Mouse (Mus musculus) hindbrain, postnatal 0 days (tissue): Measurements from ENCODE around the gene Olfr541. TPM values are rescaled to one million over a fixed set of nuclear protein-coding genes. Genes with fewer than 3 reads are reported as not detected.

Experiments used
- ATAC-seq: fragments of 200-750 bp; cut with Nextera tagmentation; 2 replicates; pipeline ENCODE4 v1.8.0; 2017; ENCODE audit warnings: mild to moderate bottlenecking, moderate TSS enrichment, moderate library complexity
- DNase-seq: peaks from one replicate; pipeline ENCODE4 v3.0.0-alpha.2; 2015; ENCODE audit warnings: low spot score
- H3K27ac ChIP-seq: fragments of 300-500 bp; sonication (generic); 2 replicates; pipeline ENCODE4 v1.5.1; 2014; ENCODE audit warnings: mild to moderate bottlenecking
- H3K27me3 ChIP-seq: fragments of 300-500 bp; sonication (generic); 2 replicates; pipeline ENCODE4 v1.6.1; 2014; ENCODE audit warnings: low read length, mixed read lengths; ENCODE audit not compliant: insufficient read depth
- H3K36me3 ChIP-seq: fragments of 300-500 bp; sonication (generic); 2 replicates; pipeline ENCODE4 v1.6.1; 2014; ENCODE audit warnings: low read length, mixed read lengths; ENCODE audit not compliant: insufficient read depth
- H3K4me1 ChIP-seq: fragments of 300-500 bp; sonication (generic); 2 replicates; pipeline ENCODE4 v1.6.1; 2014; ENCODE audit warnings: antibody characterized with exemption, low read length, mixed read lengths; ENCODE audit not compliant: insufficient read depth
- H3K4me2 ChIP-seq: fragments of 300-500 bp; sonication (generic); 2 replicates; pipeline ENCODE4 v1.6.1; 2014; ENCODE audit warnings: low read depth, mild to moderate bottlenecking, low read length, moderate library complexity, mixed read lengths
- H3K4me3 ChIP-seq: fragments of 300-500 bp; sonication (generic); 2 replicates; pipeline ENCODE4 v1.5.1; 2014; ENCODE audit warnings: low read length
- H3K9ac ChIP-seq: fragments of 300-500 bp; sonication (generic); replicated peaks from 2 replicates; pipeline ENCODE4 v1.6.1; 2014; ENCODE audit warnings: mild to moderate bottlenecking, low read length, moderate library complexity, mixed read lengths
- H3K9me3 ChIP-seq: fragments of 300-500 bp; sonication (generic); 2 replicates; pipeline ENCODE4 v1.6.1; 2016; ENCODE audit warnings: low read length, mixed read lengths
- CTCF ChIP-seq: IDR thresholded peaks from 2 replicates; pipeline ENCODE4 v1.5.1; 2016; ENCODE audit warnings: antibody characterized with exemption, control low read depth, low read depth
- WGBS: fragments of 180-500 bp; shearing (Covaris S2); extraction: QIAGEN DNeasy Blood & Tissue Kit; methylation state at CpG from one replicate; pipeline ENCODE4 v1.1.7; 2014; 5-methylcytosine and 5-hydroxymethylcytosine counted together
- polyA plus RNA-seq: library from polyadenylated mRNA; unstranded; fragments of >200 nt; fragmentation: Nextera tagmentation; extraction: Ambion mirVana; gene quantifications from 2 replicates; pipeline ENCODE4 v1.2.1, GENCODE M21; 2015
- total RNA-seq: library from RNA; depleted of rRNA; stranded (reverse); fragments of >200 nt; gene quantifications from 2 replicates; pipeline ENCODE4 v1.2.3, GENCODE M21; 2014

Olfr541 gene
- total and polyA plus RNA-seq, 2 experiments from 2014 or later, result not detected

DNA sequence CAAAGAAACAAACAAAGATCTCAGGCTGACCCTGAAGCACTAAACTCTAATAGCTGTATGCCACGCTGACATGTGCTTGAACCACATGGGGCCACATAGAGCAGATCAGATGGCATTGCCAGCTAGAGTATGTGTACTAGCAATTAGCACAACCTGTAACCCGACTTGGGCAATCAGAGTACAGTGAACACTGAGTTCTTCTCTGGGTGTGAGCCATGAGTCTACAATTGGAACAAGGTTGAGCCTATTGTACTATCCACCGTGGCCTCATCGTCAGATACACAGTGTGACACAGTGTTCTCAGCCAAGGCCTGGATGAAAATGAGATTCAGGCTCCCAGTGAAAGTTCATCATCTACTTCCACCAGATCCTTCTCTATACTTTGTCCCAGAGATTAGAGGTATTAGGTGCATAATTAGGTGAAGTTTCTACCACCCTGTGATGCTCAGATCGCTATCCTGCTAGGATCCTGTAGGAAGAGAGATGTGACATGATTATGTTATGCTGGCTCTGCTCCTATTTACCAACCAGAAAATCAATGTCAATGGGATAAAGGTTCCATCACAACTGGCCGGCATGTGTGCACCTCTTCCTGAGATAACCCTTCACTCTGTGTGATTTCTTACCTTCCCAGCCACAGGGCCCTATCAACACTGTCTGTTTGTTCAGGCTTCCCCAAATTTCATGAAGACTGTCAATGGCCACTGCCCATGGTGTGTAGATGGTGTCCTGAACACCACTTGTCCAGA is 10.6 kb downstream of the Olfr541 start:
- DNase-seq (no peak), ATAC-seq (no peak)
- TF ChIP-seq CTCF, result no peak
- H3K9me3 ChIP-seq, result no peaks in the 10 kb centered on the region
- H3K4me2 ChIP-seq, result no peak overlapping the region
- H3K9ac ChIP-seq, result no peak overlapping the region
- no peaks in the 10 kb centered on the region for H3K36me3 ChIP-seq
- H3K27me3 ChIP-seq, result no peaks in the 10 kb centered on the region
- whole genome bisulfite sequencing, result 75% methylated on average over 6 of the region's 6 CpGs
- H3K4me3 ChIP-seq, result no peak overlapping the region
- H3K4me1 ChIP-seq, result no peaks in the 10 kb centered on the region
- H3K27ac ChIP-seq, result no peak overlapping the region

GRCm38 (mm10) chr7:140717155-140718055 is 20.3 kb downstream of the Olfr541 start:
- ATAC-seq (no peak), DNase-seq (no peak)
- Histone ChIP-seq H3K4me1 (no peaks in the 10 kb centered on the region), H3K9me3 (no peaks in the 10 kb centered on the region), H3K4me2 (no peak overlapping the region), H3K9ac (no peak overlapping the region), H3K27ac (no peak overlapping the region), H3K27me3 (no peaks in the 10 kb centered on the region), H3K36me3 (no peaks in the 10 kb centered on the region), H3K4me3 (no peak overlapping the region)
- WGBS, result 83% methylated on average over 7 of the region's 7 CpGs
- no peak for TF ChIP-seq CTCF

- H3K4me1 ChIP-seq, result no peaks in the 10 kb centered on the region
- TF ChIP-seq CTCF, result no peak
- ATAC-seq, result no peak
- H3K27ac ChIP-seq, result no peak overlapping the region
- H3K9ac ChIP-seq, result no peak overlapping the region
- H3K4me3 ChIP-seq, result no peak overlapping the region
- no peak for DNase-seq
- H3K9me3 ChIP-seq, result no peaks in the 10 kb centered on the region
- no peaks in the 10 kb centered on the region for H3K36me3 ChIP-seq
- 83% methylated on average over 6 of the region's 6 CpGs for WGBS
- H3K27me3 ChIP-seq, result no peaks in the 10 kb centered on the region
- no peak overlapping the region for H3K4me2 ChIP-seq
Observed at GRCm38 (mm10) chr7:140721095-140721494, 24.0 kb downstream of the Olfr541 start.

DNA sequence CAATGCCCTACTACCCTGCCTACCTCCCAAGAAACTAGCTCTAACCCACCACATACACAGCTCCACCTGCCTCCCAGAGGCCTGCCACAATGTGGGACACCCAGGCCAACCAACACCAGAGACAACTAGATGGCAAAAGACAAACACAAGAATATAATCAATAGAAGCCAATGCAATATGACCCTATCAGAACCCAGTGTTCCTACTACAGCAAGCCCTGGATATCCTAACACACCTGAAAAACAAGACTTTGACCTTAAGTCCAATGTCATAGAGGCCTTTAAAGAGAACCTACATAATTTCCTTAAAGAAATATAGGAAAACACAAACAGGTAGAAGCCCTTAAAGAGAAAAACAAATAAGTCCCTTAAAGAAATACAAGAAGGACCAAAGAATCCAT is 28.5 kb downstream of the Olfr541 start:
- no peak overlapping the region for H3K4me2 ChIP-seq
- no peak overlapping the region for H3K9ac ChIP-seq
- H3K9me3 ChIP-seq, result no peaks in the 10 kb centered on the region
- H3K4me3 ChIP-seq, result no peak overlapping the region
- DNase-seq (no peak), ATAC-seq (no peak)
- no peaks in the 10 kb centered on the region for H3K4me1 ChIP-seq
- no peak for TF ChIP-seq CTCF
- no peaks in the 10 kb centered on the region for H3K27me3 ChIP-seq
- H3K36me3 ChIP-seq, result no peaks in the 10 kb centered on the region
- H3K27ac ChIP-seq, result no peak overlapping the region

GRCm38 (mm10) chr7:140733162-140733561 is 36.1 kb downstream of the Olfr541 start:
- Histone ChIP-seq H3K4me2 (no peak overlapping the region), H3K27me3 (no peaks in the 10 kb centered on the region), H3K36me3 (no peaks in the 10 kb centered on the region), H3K4me1 (no peaks in the 10 kb centered on the region), H3K27ac (no peak overlapping the region), H3K9ac (no peak overlapping the region), H3K9me3 (no peaks in the 10 kb centered on the region), H3K4me3 (no peak overlapping the region)
- WGBS, result 73% methylated on average over 2 of the region's 2 CpGs
- ATAC-seq, result no peak
- TF ChIP-seq CTCF, result no peak
- no peak for DNase-seq

DNA sequence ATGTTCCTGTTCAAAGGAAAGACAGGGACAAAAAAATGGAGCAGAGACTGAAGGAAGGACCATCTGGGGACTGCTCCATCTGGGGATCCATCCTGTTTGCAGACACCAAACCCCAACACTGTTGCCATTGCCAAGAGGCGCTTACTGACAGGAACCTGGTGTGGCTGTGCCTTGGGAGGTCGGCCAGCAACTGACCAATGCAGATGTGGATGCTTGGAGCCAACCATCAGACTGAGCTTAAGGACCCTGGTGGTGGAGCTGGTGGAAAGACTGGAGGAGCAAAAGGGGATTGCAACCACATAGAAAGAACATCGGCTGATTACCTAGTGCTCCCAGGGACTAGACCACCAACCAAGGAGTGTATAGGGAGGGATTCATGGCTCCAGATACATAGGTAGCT is 50.3 kb downstream of the Olfr541 start:
- DNase-seq (no peak), ATAC-seq (no peak)
- 92% methylated on average over 3 of the region's 3 CpGs for WGBS
- Histone ChIP-seq H3K4me3 (no peak overlapping the region), H3K36me3 (no peaks in the 10 kb centered on the region), H3K4me1 (no peaks in the 10 kb centered on the region), H3K9ac (no peak overlapping the region), H3K27me3 (no peaks in the 10 kb centered on the region), H3K9me3 (no peaks in the 10 kb centered on the region), H3K27ac (no peak overlapping the region), H3K4me2 (no peak overlapping the region)
- TF ChIP-seq CTCF, result no peak
